Mouse (Mus musculus) activated CD4-positive, CD25-positive, alpha-beta regulatory T cell (primary cell): ENCODE measurements around the gene Hamp2. TPM values are rescaled to one million over a fixed set of nuclear protein-coding genes. Genes with fewer than 3 reads are reported as not detected.

Experiments used
- polyA plus RNA-seq, 2 experiments: library from polyadenylated mRNA; unstranded; fragments of 100-300 nt; shearing (Covaris generic); gene quantifications; one replicate each; pipeline ENCODE4 v1.2.1; 2017

The Hamp2 gene
- not detected for polyA plus RNA-seq

DNA sequence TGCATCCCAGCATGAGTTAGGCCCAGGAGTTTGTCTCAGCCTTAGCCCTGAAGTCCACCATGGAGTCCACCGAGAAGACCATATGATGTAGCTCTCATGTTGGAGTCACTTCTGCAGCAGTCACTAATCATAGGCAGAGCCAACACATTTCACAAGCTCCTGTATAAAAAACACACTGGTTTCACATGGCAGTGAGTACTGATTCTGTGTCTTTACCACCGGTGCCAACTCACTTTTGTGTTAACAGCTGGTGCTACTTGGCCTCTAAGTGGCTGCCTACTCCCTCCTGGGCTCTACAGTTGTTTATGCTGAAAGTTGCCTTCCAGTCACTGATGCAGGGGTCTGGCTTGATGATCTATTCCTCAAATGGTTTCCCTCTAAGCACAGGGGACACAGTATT, at the start of gene Hamp2:
Gene Hamp2, minus strand, starts transcription at position 101 of the 400 bp plus-strand sequence.

DNA sequence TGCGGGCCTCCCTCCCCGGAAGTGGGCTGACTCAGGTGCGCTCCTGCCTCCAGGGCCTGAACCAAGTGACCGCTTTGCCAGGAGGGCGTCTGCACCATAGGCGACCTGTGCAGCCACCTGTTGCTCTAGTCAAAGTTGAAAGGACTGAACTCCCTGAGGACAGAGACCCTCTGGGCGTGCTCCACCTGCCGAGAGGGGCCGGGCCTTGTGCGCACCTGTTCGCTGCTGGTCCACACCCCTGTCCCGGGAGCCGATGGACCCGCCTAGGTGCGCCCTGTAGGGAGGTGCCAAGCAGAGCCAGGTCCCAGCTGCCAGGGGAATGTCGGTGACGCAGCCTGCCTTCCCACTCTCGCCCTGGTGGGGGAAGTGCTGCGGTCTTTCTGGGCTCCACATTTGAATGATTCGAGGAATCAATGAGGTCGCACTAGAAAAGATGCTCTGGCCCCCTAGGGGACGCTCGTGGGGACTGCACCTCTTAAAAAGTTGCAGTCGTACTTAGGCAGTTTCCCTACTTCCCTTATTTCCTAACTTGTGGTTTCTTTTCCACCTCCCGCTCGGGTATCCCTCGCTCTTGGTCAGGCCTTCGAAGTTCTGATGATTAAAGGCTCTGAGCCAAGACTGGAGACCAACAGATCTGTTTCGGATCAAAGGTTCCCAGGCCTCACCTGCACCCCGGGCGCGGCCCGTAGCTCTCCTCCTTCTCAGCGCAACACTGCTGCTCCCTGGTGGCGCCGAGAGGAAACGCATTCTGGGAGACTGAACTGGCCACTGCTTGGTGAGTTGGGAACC, 49.2 kb upstream of the Hamp2 start, which contains the start of gene Fam187b:
Gene Fam187b, plus strand, starts transcription at position 290 of the 789 bp plus-strand sequence.

DNA sequence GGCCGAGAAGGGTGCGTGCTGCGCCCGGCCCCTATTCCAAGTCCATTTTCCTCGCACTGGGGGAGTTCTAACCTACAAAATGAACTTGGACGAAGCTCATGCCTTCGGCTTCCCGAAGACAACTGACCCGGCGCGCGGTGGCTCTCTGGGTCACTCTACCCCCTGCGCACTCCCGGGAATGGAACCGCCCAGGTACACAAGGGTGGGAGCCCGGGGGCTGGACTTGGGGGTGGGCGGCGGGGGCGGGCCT, 48.7 kb upstream of the Hamp2 start, which contains the start of gene Lsr:
Gene Lsr, minus strand, starts transcription at position 214 of the 250 bp plus-strand sequence.

DNA sequence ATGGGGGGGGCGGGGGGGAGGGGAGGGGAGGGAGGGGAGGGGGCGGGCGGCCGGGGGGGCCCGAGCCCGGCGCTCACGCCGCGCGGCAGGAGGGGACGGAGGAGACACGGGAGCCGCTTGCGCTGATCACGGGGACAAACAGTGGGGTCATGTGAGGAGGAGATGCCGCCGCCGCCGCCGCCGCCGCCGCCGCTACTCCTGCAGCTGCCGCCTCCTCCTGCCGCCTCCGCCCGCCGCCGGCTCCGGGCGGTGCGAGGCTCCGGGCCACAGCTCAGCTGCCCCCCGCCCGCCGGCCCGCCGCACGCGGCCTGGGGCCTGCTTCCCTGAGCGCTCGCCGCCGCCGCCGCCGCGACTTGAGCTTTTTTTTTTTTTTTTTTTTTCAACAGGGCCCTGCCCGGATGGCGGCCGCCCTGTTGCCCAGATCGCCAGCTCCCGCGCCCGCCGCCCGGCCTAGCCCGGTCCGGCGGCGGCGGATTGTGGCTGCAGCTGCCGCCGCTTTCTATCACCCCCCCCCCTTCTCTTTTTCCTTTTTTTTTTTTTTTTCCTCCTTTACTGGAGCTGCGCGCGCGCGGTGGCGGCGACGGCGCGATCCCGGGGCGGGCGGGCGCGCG, 32.4 kb upstream of the Hamp2 start, which contains the start of gene Usf2:
Gene Usf2, minus strand, starts transcription at position 48 of the 611 bp plus-strand sequence.

DNA sequence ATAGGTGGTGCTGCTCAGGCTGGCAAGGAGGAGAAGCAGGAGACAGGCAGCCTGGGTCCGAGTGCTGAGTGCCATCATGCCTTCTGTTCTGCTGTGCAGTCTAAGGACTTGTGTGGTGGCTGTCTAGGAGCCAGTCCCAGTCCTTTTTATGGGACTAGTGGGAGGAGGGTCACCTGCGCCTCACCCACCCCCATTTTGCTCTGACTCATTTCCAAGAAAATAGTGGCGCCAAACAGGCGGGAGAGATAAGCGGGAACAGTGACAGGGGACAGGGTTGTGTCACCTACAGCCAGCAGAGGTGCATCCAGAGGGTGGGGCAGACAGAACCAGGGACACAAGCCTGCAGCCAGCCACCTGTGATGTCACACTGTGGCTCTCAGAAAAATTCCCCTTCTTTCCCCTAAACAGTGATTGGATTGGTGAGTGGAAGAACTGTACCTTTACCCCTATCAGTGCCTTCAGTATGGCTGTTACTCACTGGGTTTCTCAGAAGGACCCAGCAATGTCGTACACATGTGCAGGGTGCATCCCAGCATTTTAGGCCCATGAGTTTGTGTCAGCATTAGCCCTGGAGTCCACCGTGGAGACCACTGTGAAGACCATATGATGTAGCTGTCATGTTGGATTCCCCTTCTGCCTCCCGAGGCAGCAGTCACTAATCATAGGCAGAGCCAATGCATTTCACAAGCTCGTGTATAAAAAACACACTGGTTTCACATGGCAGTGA, 19.6 kb upstream of the Hamp2 start, which contains the start of gene Hamp:
Gene Hamp, minus strand, starts transcription at position 124 of the 727 bp plus-strand sequence.

DNA sequence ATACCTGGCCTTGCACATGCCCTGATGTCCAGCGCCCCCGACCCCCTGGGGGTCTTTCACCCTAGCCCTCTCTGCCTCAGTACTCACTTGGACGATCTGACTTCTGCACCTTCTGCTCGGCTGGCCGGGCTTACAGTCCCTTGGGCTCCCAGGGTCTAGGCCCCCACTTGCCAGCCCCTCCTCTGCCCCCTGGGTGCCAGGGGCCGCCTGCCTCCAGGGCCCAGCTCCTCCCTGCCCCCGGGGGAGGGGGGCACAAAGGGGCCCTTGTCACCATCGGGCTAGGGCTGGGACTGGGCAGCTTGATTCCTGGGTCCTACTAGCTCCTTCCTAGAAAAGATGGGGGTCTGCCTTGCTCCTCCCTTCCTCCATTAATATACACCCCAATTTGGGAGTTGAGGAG, 9.7 kb downstream of the Hamp2 start, which contains the start of gene Mag:
Gene Mag, minus strand, starts transcription at position 142 of the 400 bp plus-strand sequence.

DNA sequence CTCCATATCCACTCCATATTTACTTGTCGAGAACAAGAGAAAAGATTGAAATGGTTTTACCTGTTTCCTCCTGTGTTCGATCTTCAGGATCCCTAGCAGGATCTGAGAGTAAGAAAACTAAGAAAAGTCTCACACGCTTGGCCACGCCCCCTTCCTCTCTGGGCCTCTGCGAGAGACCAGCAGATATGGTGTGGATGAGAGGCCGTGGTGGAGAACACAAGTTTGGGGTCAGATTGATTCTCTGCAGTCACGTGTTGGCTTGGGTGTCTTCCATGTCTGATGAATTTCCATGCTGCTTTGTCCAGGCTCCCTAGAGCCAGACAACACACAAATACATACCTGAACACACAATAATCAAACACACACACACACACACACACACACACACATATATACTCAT, 44.3 kb downstream of the Hamp2 start, which contains the start of gene Cd22:
Gene Cd22, minus strand, starts transcription at position 167 of the 400 bp plus-strand sequence.

Other genes with a start within 250 kb of the Hamp2 start
- not detected for gene 2200002J24Rik, start 225.8 kb downstream of the Hamp2 start, polyA plus RNA-seq
- under 1 TPM in 1 of 2 experiments, not detected in 1; 0.34 TPM for gene Atp4a, start 212.5 kb downstream of the Hamp2 start, polyA plus RNA-seq
- 100 to 1,000 TPM in 1 of 2 experiments, 10 to 100 TPM in 1; 85.3 to 135 TPM for gene Tmem147, start 195.1 kb downstream of the Hamp2 start, polyA plus RNA-seq
- under 1 TPM; 0.34 to 0.55 TPM for gene Gapdhs, start 181.0 kb downstream of the Hamp2 start, polyA plus RNA-seq
- 1 to 10 TPM in 1 of 2 experiments, not detected in 1; 2.9 TPM for gene Sbsn, start 173.2 kb downstream of the Hamp2 start, polyA plus RNA-seq
- not detected for gene Dmkn, start 160.9 kb downstream of the Hamp2 start, polyA plus RNA-seq
- gene Krtdap, start 136.8 kb downstream of the Hamp2 start, polyA plus RNA-seq: not detected
- under 1 TPM; 0.27 to 0.69 TPM for gene Ffar2, start 100.9 kb downstream of the Hamp2 start, polyA plus RNA-seq
- not detected for gene Ffar3, start 68.5 kb downstream of the Hamp2 start, polyA plus RNA-seq
- gene Ffar1, start 63.1 kb downstream of the Hamp2 start, polyA plus RNA-seq: under 1 TPM in 1 of 2 experiments, not detected in 1; 0.11 TPM
- 1 to 10 TPM; 5.6 to 8.0 TPM for gene Cd22, start 44.3 kb downstream of the Hamp2 start, polyA plus RNA-seq
- under 1 TPM in 1 of 2 experiments, not detected in 1; 0.47 TPM for gene Mag, start 9.8 kb downstream of the Hamp2 start, polyA plus RNA-seq
- under 1 TPM in 1 of 2 experiments, not detected in 1; 0.76 TPM for gene Hamp, start 19.4 kb upstream of the Hamp2 start, polyA plus RNA-seq
- gene Usf2, start 32.1 kb upstream of the Hamp2 start, polyA plus RNA-seq: 10 to 100 TPM; 13.0 to 18.6 TPM
- gene Lsr, start 48.8 kb upstream of the Hamp2 start, polyA plus RNA-seq: 10 to 100 TPM; 10.5 to 23.2 TPM
- under 1 TPM in 1 of 2 experiments, not detected in 1; 0.83 TPM for gene Fam187b, start 49.1 kb upstream of the Hamp2 start, polyA plus RNA-seq
- gene Fxyd5, start 117.8 kb upstream of the Hamp2 start, polyA plus RNA-seq: 1,000 to 10,000 TPM; 1,294 to 2,250 TPM
- gene Fxyd7, start 126.8 kb upstream of the Hamp2 start, polyA plus RNA-seq: not detected
- gene Fxyd1, start 132.5 kb upstream of the Hamp2 start, polyA plus RNA-seq: under 1 TPM; 0.72 to 0.98 TPM
- gene Lgi4, start 134.7 kb upstream of the Hamp2 start, polyA plus RNA-seq: under 1 TPM in 1 of 2 experiments, not detected in 1; 0.72 TPM
- gene Fxyd3, start 152.0 kb upstream of the Hamp2 start, polyA plus RNA-seq: not detected
- gene Hpn, start 190.6 kb upstream of the Hamp2 start, polyA plus RNA-seq: 10 to 100 TPM in 1 of 2 experiments, 1 to 10 TPM in 1; 9.4 to 13.2 TPM
- gene Scn1b, start 202.3 kb upstream of the Hamp2 start, polyA plus RNA-seq: 1 to 10 TPM; 1.5 to 3.2 TPM
- 100 to 1,000 TPM; 276 to 323 TPM for gene Gramd1a, start 231.2 kb upstream of the Hamp2 start, polyA plus RNA-seq